Mouse (Mus musculus): ENCODE data around the gene Homer2. TPM values are rescaled to one million over a fixed set of nuclear protein-coding genes. Genes with fewer than 3 reads are reported as not detected.

Homer2 gene
- 28.3 and 34.6 TPM in 2 replicates for polyA plus RNA-seq (2012; rRNA removed)

GRCm38 (mm10) chr7:81707471-81708140 is at the start of gene Homer2:
TSS of gene Homer2 (minus strand) at chr7:81707527.

GRCm38 (mm10) chr7:81571108-81571940 is 136.0 kb downstream of the Homer2 start, which contains the start of gene Whamm:
TSS of gene Whamm (plus strand) at chr7:81571266.

GRCm38 (mm10) chr7:81566892-81567291 is 140.4 kb downstream of the Homer2 start, which contains the start of gene Fsd2:
TSS of gene Fsd2 (minus strand) at chr7:81566944.

Other genes starting within 250 kb of the Homer2 start
- gene Ap3b2, start 213.6 kb downstream of the Homer2 start, polyA plus RNA-seq (2012; rRNA removed) = 2.7 and 3.1 TPM in 2 replicates
- not detected in 2 replicates for gene BC048679, start 209.2 kb downstream of the Homer2 start, polyA plus RNA-seq (2012; rRNA removed)
- gene Fsd2, start 140.6 kb downstream of the Homer2 start, polyA plus RNA-seq (2012; rRNA removed) = 0.02 TPM in 1 of 2 replicates, not detected in the other
- gene Whamm, start 136.3 kb downstream of the Homer2 start, polyA plus RNA-seq (2012; rRNA removed) = 38.1 and 40.2 TPM in 2 replicates
- gene Ramac, start 55.4 kb upstream of the Homer2 start, polyA plus RNA-seq (2012; rRNA removed) = 5.4 and 5.5 TPM in 2 replicates
- 23.9 and 26.6 TPM in 2 replicates for gene 3110040N11Rik, start 82.0 kb upstream of the Homer2 start, polyA plus RNA-seq (2012; rRNA removed)
- 26.8 and 33.3 TPM in 2 replicates for gene Btbd1, start 121.9 kb upstream of the Homer2 start, polyA plus RNA-seq (2012; rRNA removed)
- gene Gm10160, start 148.3 kb upstream of the Homer2 start, polyA plus RNA-seq (2012; rRNA removed) = not detected in 2 replicates
- gene Tm6sf1, start 151.5 kb upstream of the Homer2 start, polyA plus RNA-seq (2012; rRNA removed) = 15.1 and 21.5 TPM in 2 replicates
- 2.5 and 3.2 TPM in 2 replicates for gene Hdgfl3, start 226.9 kb upstream of the Homer2 start, polyA plus RNA-seq (2012; rRNA removed)

All from colon, adult 2 months (tissue).